Mouse (Mus musculus): ENCODE data around the gene Zmynd10.

GRCm38 (mm10) chr9:107598385-107598784 lies 51.3 kb downstream of the Zmynd10 start:
- TF ChIP-seq CTCF (conservative IDR thresholded peaks at IDR 0.05; ENCODE audit: insufficient read depth, insufficient read length, low read depth, low read length), result no peak
- TF ChIP-seq POLR2A (IDR thresholded peaks at IDR 0.05; ENCODE audit: low read depth, low read length), result no peak
